Mouse (Mus musculus) embryonic facial prominence, embryonic 10.5 days (tissue): ENCODE measurements around the gene Clstn2. TPM values are rescaled to one million over a fixed set of nuclear protein-coding genes. Genes with fewer than 3 reads are reported as not detected.

Source experiments
- DNase-seq: peaks from one replicate; pipeline ENCODE4 v3.0.0-alpha.2; 2017; ENCODE audit warnings: low spot score
- H3K27ac ChIP-seq: fragments of 300-500 bp; sonication (generic); replicated peaks from 2 replicates; pipeline ENCODE4 v1.5.1; 2016; ENCODE audit warnings: mild to moderate bottlenecking
- H3K27me3 ChIP-seq: fragments of 300-500 bp; sonication (generic); replicated peaks from 2 replicates; pipeline ENCODE4 v1.6.1; 2016; ENCODE audit warnings: low read depth, mild to moderate bottlenecking; ENCODE audit not compliant: poor library complexity, severe bottlenecking
- H3K36me3 ChIP-seq: fragments of 300-500 bp; sonication (generic); replicated peaks from 2 replicates; pipeline ENCODE4 v1.6.1; 2016; ENCODE audit warnings: mild to moderate bottlenecking, moderate library complexity
- H3K4me1 ChIP-seq: fragments of 300-500 bp; sonication (generic); 2 replicates; pipeline ENCODE4 v1.6.1; 2016
- H3K4me3 ChIP-seq: fragments of 300-500 bp; sonication (generic); 2 replicates; pipeline ENCODE4 v1.5.1; 2016; ENCODE audit warnings: mild to moderate bottlenecking, moderate library complexity
- H3K9me3 ChIP-seq: fragments of 300-500 bp; sonication (generic); 2 replicates; pipeline ENCODE4 v1.6.1; 2016; ENCODE audit warnings: mild to moderate bottlenecking
- WGBS: fragments of 180-500 bp; shearing (Covaris S2); methylation state at CpG from one replicate; pipeline ENCODE4 v1.1.7; 2016; 5-methylcytosine and 5-hydroxymethylcytosine counted together
- polyA plus RNA-seq: library from polyadenylated mRNA; unstranded; fragments of >200 nt; fragmentation: Nextera tagmentation; extraction: Ambion mirVana; gene quantifications from 2 replicates; pipeline ENCODE4 v1.2.1, GENCODE M21; 2016

Clstn2 gene
- polyA plus RNA-seq, 1 experiment from 2014 or later, result 0.76 TPM

DNA sequence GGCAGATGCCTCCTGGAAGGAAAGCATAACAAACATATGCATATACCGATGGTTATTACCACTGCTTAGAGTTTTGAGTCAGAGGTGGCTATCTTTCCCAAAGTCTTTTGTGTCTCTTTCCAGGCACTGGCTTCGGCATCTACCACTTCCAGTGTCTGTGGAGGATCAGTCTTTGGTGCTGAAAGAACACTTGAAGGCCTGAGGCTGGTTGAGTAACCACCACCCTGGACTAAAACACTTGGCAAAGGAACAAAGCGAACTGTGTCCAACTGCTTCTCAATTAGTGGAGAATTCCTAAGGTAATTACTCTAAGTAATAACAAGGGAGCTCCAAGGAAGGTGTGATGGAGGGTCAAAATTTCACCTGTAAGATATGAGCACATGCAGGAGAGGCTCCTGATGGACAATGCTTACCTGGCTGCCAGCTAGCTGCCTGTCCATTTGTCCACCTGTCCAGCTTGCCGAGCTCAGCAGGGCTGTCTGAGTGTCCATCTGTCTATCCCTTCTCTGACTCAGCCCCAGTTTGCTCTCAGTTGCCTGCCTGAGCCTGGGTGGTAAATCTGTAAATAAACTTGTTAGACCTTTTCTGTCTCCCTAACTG is 346.1 kb downstream of the Clstn2 start:
- Histone ChIP-seq H3K4me1 (peaks cover 14% of the 10 kb centered on the region; the same call in 1 of the 2 replicates), H3K27me3 (no peaks in the 10 kb centered on the region), H3K27ac (no peak overlapping the region), H3K9me3 (no peaks in the 10 kb centered on the region), H3K36me3 (no peaks in the 10 kb centered on the region), H3K4me3 (no peak overlapping the region)
- WGBS, result 80% methylated on average over 4 of the region's 4 CpGs
- no peak for DNase-seq

GRCm38 (mm10) chr9:97685664-97686063 is 347.3 kb downstream of the Clstn2 start:
- peaks cover 14% of the 10 kb centered on the region; the same call in 1 of the 2 replicates for H3K4me1 ChIP-seq

GRCm38 (mm10) chr9:97679878-97680277 is 353.1 kb downstream of the Clstn2 start:
- no peaks in the 10 kb centered on the region for H3K36me3 ChIP-seq
- 0 out of 2 replicates have a peak, but pooled peaks cover 10% of the 10 kb centered on the region for H3K27me3 ChIP-seq
- no peak overlapping the region for H3K27ac ChIP-seq
- no peaks in the 10 kb centered on the region for H3K9me3 ChIP-seq
- H3K4me1 ChIP-seq, result no peaks in the 10 kb centered on the region
- H3K4me3 ChIP-seq, result no peak overlapping the region
- no peak for DNase-seq

More at GRCm38 (mm10) chr9:97685664-97686063, 347.3 kb downstream of the Clstn2 start:
- Histone ChIP-seq H3K9me3 (no peaks in the 10 kb centered on the region), H3K27ac (no peak overlapping the region), H3K27me3 (no peaks in the 10 kb centered on the region), H3K36me3 (no peaks in the 10 kb centered on the region), H3K4me3 (no peak overlapping the region)
- 81% methylated on average over 4 of the region's 4 CpGs for WGBS
- DNase-seq, result no peak

DNA sequence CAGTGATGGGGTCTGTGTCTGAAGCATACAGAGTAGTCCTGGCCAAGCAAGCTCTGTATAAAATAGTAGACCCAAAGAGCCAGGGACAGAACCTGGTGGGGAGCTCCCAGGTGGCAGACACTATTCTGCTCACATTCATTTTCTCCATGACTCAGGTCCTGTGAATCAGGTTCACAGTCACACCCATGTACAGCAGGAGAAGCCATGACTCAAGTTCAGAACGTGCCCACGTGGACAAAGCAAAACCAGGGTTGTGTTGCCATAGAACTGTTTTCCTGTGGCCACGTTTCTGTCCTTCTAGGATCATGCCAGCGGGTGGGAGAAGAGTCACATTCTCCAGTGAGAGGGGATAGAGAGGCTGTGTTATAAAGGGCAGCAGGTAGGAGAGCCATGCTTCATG is 353.9 kb downstream of the Clstn2 start:
- no peaks in the 10 kb centered on the region for H3K9me3 ChIP-seq
- H3K4me1 ChIP-seq, result no peaks in the 10 kb centered on the region
- 0 out of 2 replicates have a peak, but pooled peaks cover 10% of the 10 kb centered on the region for H3K27me3 ChIP-seq
- 89% methylated on average over 4 of the region's 4 CpGs for WGBS
- no peaks in the 10 kb centered on the region for H3K36me3 ChIP-seq
- no peak overlapping the region for H3K4me3 ChIP-seq
- H3K27ac ChIP-seq, result no peak overlapping the region
- no peak for DNase-seq

DNA sequence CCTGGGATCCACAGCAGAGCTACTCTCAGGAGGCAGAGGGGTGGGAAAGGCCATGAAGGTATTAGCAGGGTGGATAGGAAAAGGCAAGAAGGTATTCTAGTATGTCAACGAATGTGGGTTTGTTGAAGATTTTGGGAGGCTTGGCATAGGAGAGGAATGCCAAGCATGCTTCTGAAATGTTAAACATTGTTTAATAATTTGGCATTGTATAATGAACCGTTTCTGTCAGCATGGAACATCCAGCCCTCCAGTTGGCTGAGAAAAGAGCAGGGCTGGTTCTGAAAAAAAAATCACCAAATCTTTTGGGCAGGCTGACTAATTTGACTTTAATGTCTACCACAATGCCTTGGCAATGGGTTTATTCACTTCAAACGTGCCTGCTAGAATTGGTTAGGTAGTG is 355.9 kb downstream of the Clstn2 start:
- Histone ChIP-seq H3K9me3 (no peaks in the 10 kb centered on the region), H3K4me1 (peaks cover 15% of the 10 kb centered on the region), H3K27ac (no peak overlapping the region), H3K27me3 (peaks cover 16% of the 10 kb centered on the region; the same call in 1 of the 2 replicates), H3K36me3 (no peaks in the 10 kb centered on the region), H3K4me3 (no peak overlapping the region)
- WGBS, result 75% methylated on average over 3 of the region's 3 CpGs
- DNase-seq, result no peak

DNA sequence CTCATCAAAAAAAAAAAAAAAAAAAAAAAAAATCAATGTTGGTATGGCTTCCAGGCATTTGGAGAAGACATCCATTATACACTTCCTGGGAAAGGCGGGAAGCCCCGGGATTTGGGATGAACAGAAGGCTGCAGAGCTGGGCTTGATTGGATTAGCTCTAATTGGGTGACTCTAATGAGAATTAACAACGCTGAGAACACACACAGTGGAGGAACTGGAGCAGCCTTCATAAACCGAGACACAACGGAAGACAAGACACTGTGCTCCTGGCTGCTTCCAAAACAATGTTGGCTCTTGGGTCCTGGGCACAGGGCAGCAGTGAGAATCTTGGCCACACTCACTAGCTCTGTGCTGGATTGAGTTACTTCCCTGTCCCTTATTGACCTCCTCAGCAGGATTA is 360.3 kb downstream of the Clstn2 start:
- no peaks in the 10 kb centered on the region for H3K36me3 ChIP-seq
- H3K27ac ChIP-seq, result peak overlapping the region; percentile 40
- no peaks in the 10 kb centered on the region for H3K9me3 ChIP-seq
- H3K27me3 ChIP-seq, result peaks cover 22% of the 10 kb centered on the region
- 17% methylated on average over 5 of the region's 5 CpGs for WGBS
- H3K4me3 ChIP-seq, result no peak overlapping the region
- DNase-seq, result no peak
- H3K4me1 ChIP-seq, result peaks cover 32% of the 10 kb centered on the region

GRCm38 (mm10) chr9:97672224-97672623 is 360.8 kb downstream of the Clstn2 start:
- 19% methylated on average over 1 of the region's 1 CpGs for WGBS
- peaks cover 22% of the 10 kb centered on the region for H3K27me3 ChIP-seq

DNA sequence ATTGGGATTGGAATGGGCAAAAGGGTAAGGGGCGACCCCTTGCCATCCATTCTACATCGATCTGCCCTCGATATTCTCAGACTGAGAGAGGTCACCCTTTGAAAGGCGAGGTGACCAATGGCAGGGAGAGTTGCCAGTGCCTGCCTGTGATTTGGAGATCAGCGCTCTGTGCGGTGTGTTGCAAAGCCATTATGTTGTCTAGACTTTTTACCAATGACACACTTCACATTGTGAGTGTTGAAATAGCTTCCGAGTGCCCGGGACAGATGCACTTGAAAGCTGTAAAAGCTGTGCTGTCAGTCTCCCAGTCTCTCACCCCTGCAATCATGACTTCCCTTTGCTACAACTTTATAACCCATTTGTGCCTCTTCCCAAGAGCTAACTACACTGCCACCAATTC is 362.3 kb downstream of the Clstn2 start:
- WGBS, result 76% methylated on average over 8 of the region's 8 CpGs
- DNase-seq, result no peak
- no peaks in the 10 kb centered on the region for H3K9me3 ChIP-seq
- no peaks in the 10 kb centered on the region for H3K36me3 ChIP-seq
- H3K4me1 ChIP-seq, result peaks cover 32% of the 10 kb centered on the region
- no peak overlapping the region for H3K27ac ChIP-seq
- peaks cover 15% of the 10 kb centered on the region for H3K27me3 ChIP-seq
- no peak overlapping the region for H3K4me3 ChIP-seq

More at GRCm38 (mm10) chr9:97672224-97672623, 360.8 kb downstream of the Clstn2 start:
- peak; percentile 19 for DNase-seq
- Histone ChIP-seq H3K9me3 (no peaks in the 10 kb centered on the region), H3K36me3 (no peaks in the 10 kb centered on the region), H3K4me3 (no peak overlapping the region), H3K27ac (no peak overlapping the region), H3K4me1 (peaks cover 32% of the 10 kb centered on the region)

GRCm38 (mm10) chr9:97660989-97661388 is 372.0 kb downstream of the Clstn2 start:
- 89% methylated on average over 4 of the region's 4 CpGs for WGBS
- H3K27me3 ChIP-seq, result no peaks in the 10 kb centered on the region
- no peaks in the 10 kb centered on the region for H3K9me3 ChIP-seq
- no peaks in the 10 kb centered on the region for H3K36me3 ChIP-seq
- no peak for DNase-seq
- no peaks in the 10 kb centered on the region for H3K4me1 ChIP-seq
- no peak overlapping the region for H3K4me3 ChIP-seq
- H3K27ac ChIP-seq, result no peak overlapping the region

- WGBS, result 77% methylated on average over 3 of the region's 3 CpGs
- DNase-seq, result no peak
Observed at GRCm38 (mm10) chr9:97658736-97659135, 374.2 kb downstream of the Clstn2 start.

DNA sequence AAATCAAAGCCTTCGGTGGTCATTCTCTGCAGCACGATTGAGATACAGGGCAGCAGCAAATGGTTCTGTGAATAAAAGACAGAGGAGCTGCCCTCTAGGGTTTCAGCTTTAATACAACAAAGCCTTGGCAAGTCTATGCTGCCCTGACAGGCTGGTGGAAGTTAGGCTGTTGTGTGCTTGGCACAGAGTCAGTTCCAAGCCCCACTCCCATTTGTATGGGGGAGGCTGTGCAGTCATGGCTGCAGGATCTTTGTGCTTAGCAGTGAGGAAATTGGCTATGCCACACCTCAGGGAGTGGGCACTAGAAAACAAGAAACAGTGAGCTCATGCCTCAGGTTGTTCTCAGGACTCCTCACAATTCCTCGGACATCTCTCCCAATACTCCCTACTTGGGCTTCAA is 384.6 kb downstream of the Clstn2 start:
- H3K9me3 ChIP-seq, result no peaks in the 10 kb centered on the region
- no peak overlapping the region for H3K4me3 ChIP-seq
- no peaks in the 10 kb centered on the region for H3K27me3 ChIP-seq
- H3K27ac ChIP-seq, result no peak overlapping the region
- no peak for DNase-seq
- H3K36me3 ChIP-seq, result no peaks in the 10 kb centered on the region
- no peaks in the 10 kb centered on the region for H3K4me1 ChIP-seq
- WGBS, result 86% methylated on average over 3 of the region's 3 CpGs

More at GRCm38 (mm10) chr9:97658736-97659135, 374.2 kb downstream of the Clstn2 start:
- H3K4me1 ChIP-seq, result no peaks in the 10 kb centered on the region
- H3K4me3 ChIP-seq, result no peak overlapping the region
- no peaks in the 10 kb centered on the region for H3K27me3 ChIP-seq
- no peaks in the 10 kb centered on the region for H3K36me3 ChIP-seq
- H3K9me3 ChIP-seq, result no peaks in the 10 kb centered on the region
- H3K27ac ChIP-seq, result no peak overlapping the region

DNA sequence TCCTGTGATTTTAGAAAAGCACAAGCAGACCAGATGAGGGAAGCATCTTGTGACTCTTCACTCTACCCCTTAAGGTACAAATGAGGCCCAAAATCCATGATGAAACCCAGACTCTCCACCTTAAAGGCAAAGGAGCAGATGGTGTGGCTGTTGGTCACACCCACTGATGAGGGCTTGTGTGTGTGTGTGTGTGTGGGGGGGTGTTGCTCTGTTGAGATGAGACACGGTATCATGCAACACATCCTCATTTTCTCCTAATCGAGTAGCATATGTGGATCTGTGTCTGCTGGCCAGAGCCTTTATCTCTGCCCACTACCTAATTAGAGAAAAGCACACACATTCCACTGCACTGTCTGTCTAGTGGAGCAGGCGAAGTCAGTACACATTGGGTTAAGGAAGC is 387.2 kb downstream of the Clstn2 start:
- Histone ChIP-seq H3K4me1 (no peaks in the 10 kb centered on the region), H3K27me3 (no peaks in the 10 kb centered on the region), H3K4me3 (no peak overlapping the region), H3K27ac (no peak overlapping the region), H3K9me3 (no peaks in the 10 kb centered on the region), H3K36me3 (no peaks in the 10 kb centered on the region)
- 85% methylated on average over 3 of the region's 3 CpGs for WGBS
- no peak for DNase-seq

DNA sequence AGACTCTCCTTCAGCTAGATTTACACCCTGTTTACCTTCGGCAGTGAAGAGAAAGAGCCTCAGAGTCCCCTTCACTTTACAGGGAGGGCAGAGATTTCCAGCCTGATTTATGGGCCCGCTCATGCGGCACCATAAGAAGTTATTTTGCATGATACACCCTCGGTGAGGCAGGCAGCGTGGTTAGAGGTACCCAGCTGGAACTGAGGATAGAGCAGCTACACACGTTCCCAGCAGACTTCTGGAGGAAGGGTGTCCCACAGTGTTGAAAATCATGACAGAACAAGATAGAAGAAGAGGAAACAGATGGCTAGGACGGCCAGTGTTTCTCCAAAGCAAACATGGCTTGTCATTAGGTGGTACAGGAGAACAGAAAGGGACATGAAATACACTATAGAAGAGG is 390.6 kb downstream of the Clstn2 start:
- Histone ChIP-seq H3K27me3 (no peaks in the 10 kb centered on the region), H3K4me1 (no peaks in the 10 kb centered on the region), H3K36me3 (no peaks in the 10 kb centered on the region), H3K9me3 (no peaks in the 10 kb centered on the region), H3K4me3 (no peak overlapping the region), H3K27ac (no peak overlapping the region)
- no peak for DNase-seq
- WGBS, result 84% methylated on average over 7 of the region's 7 CpGs
